Comparison of ENCODE assay signal across 8 mouse cellular contexts in genomic region chr10:80147719-80148601, GRCm38 (mm10). TPM values are rescaled to one million over a fixed set of nuclear protein-coding genes. Genes with fewer than 3 reads are reported as not detected.
DNase-seq lines count a peak whose midpoint lies in the region; ATAC-seq and TF ChIP-seq lines count a peak whose summit lies in the region.

Midn (plus strand) TSS chr10:80148272.

- H3K9me3 ChIP-seq in CH12.LX (replicated peaks; ENCODE audit: low read length), result no peaks in the 10 kb centered on the region
- no peaks in the 10 kb centered on the region for H3K9me3 ChIP-seq in forebrain, embryonic 10.5 days
- no peaks in the 10 kb centered on the region for H3K9me3 ChIP-seq in heart, postnatal 0 days (replicated peaks; ENCODE audit: control insufficient read depth, low read length)
- H3K9me3 ChIP-seq in liver, embryonic 16.5 days (replicated peaks; ENCODE audit: control insufficient read depth, low read length), result no peaks in the 10 kb centered on the region
- H3K9me3 ChIP-seq in neural tube, embryonic 11.5 days (ENCODE audit: control insufficient read depth, low read length), result no peaks in the 10 kb centered on the region

- ATAC-seq in heart, postnatal 0 days (ENCODE audit: insufficient read depth, low read depth), result peak; percentile 37
- peak; percentile 40 for ATAC-seq in liver, embryonic 16.5 days (ENCODE audit: low read depth)
- peak; percentile 27 for ATAC-seq in neural tube, embryonic 11.5 days (ENCODE audit: insufficient read depth, low FRiP score, low TSS enrichment)

- peak; percentile 94 for TF ChIP-seq POLR2A in CH12.LX (IDR thresholded peaks at IDR 0.05; ENCODE audit: low read depth, low read length)
- 0 out of 2 replicates have a peak, but pooled peaks have one; percentile 35 for TF ChIP-seq POLR2A in thymus, adult 2 months (IDR thresholded peaks at IDR 0.05; ENCODE audit: control insufficient read depth, extremely low read depth, insufficient read depth, low read length, poor library complexity)

- no peak for TF ChIP-seq EP300 in CH12.LX (IDR thresholded peaks at IDR 0.05; ENCODE audit: low read length)
- TF ChIP-seq EP300 in heart, postnatal 0 days (IDR thresholded peaks at IDR 0.05; ENCODE audit: low read depth), result peak; percentile 81

- TF ChIP-seq RAD21 in CH12.LX (IDR thresholded peaks at IDR 0.05; ENCODE audit: low read depth, low read length), result no peak

- dilution Hi-C loops in CH12.LX (cut with MboI; ENCODE audit: extremely low pct_ligation_motif_present, extremely low pct_unique_long_range_greater_than_20kb, low sequenced_read_pairs), result no loop called here

- in situ Hi-C loops in CH12.LX (cut with MboI; ENCODE audit: low pct_ligation_motif_present, low pct_unique_long_range_greater_than_20kb, low sequenced_read_pairs), result no loop called here

- H3K4me3 ChIP-seq in CH12.LX (replicated peaks in 1 of 3; ENCODE audit: low read depth in 2 of 3, low read length in 2 of 3, poor library complexity in 1 of 3), result peak within 1 kb of the TSS; percentile 78 to 91 (median 81)
- H3K4me3 ChIP-seq in forebrain, embryonic 10.5 days, result peak within 1 kb of the TSS; percentile 95
- H3K4me3 ChIP-seq in heart, postnatal 0 days (ENCODE audit: low read depth, low read length), result peak within 1 kb of the TSS; percentile 90
- peak within 1 kb of the TSS; percentile 93 for H3K4me3 ChIP-seq in liver, embryonic 16.5 days (ENCODE audit: low read depth, low read length)
- peak within 1 kb of the TSS; percentile 100 for H3K4me3 ChIP-seq in neural tube, embryonic 11.5 days (ENCODE audit: low read depth, low read length)
- H3K4me3 ChIP-seq in thymus, adult 2 months (ENCODE audit: control insufficient read depth, insufficient read depth, low read length), result peak within 1 kb of the TSS; percentile 67

- H3K4me2 ChIP-seq in CH12.LX (ENCODE audit: insufficient read depth, low read depth, poor library complexity, severe bottlenecking), result peak within 1 kb of the TSS; percentile 63
- peak within 1 kb of the TSS; percentile 85 for H3K4me2 ChIP-seq in heart, postnatal 0 days (ENCODE audit: low read depth, low read length)
- H3K4me2 ChIP-seq in liver, embryonic 16.5 days (ENCODE audit: low read depth, low read length), result peak within 1 kb of the TSS; percentile 98
- peak within 1 kb of the TSS; percentile 65 for H3K4me2 ChIP-seq in neural tube, embryonic 11.5 days (ENCODE audit: low read depth)

- peak within 1 kb of the TSS; percentile 59 for H3K27ac ChIP-seq in CH12.LX (ENCODE audit: insufficient read depth, low read depth)
- H3K27ac ChIP-seq in forebrain, embryonic 10.5 days, result peak within 1 kb of the TSS; percentile 99
- peak within 1 kb of the TSS; percentile 99 for H3K27ac ChIP-seq in heart, postnatal 0 days (ENCODE audit: low read depth)
- peak within 1 kb of the TSS; percentile 99 for H3K27ac ChIP-seq in liver, embryonic 16.5 days (ENCODE audit: low read length)
- peak within 1 kb of the TSS; percentile 98 for H3K27ac ChIP-seq in neural tube, embryonic 11.5 days (ENCODE audit: low read depth, low read length)
- H3K27ac ChIP-seq in thymus, adult 2 months (ENCODE audit: control insufficient read depth, insufficient read depth, low read length), result peak within 1 kb of the TSS; percentile 77

- H3K36me3 ChIP-seq in CH12.LX (replicated peaks in 1 of 2; ENCODE audit: control insufficient read depth in 1 of 2, insufficient read depth in 1 of 2, low read length in 1 of 2), result peaks cover 33 to 46% of the 10 kb centered on the region in 2 experiments
- peaks cover 74% of the 10 kb centered on the region for H3K36me3 ChIP-seq in forebrain, embryonic 10.5 days (replicated peaks)
- H3K36me3 ChIP-seq in heart, postnatal 0 days (replicated peaks; ENCODE audit: control insufficient read depth, insufficient read depth, low read length), result peaks cover 47% of the 10 kb centered on the region
- peaks cover 24% of the 10 kb centered on the region for H3K36me3 ChIP-seq in liver, embryonic 16.5 days (ENCODE audit: control insufficient read depth, insufficient read depth)
- H3K36me3 ChIP-seq in neural tube, embryonic 11.5 days (ENCODE audit: control insufficient read depth, insufficient read depth, low read length), result peaks cover 22% of the 10 kb centered on the region
- 0 out of 2 replicates have a peak, but pooled peaks cover 1% of the 10 kb centered on the region for H3K36me3 ChIP-seq in thymus, adult 2 months (ENCODE audit: control insufficient read depth, insufficient read depth, low read length)

- no peaks in the 10 kb centered on the region for H3K27me3 ChIP-seq in CH12.LX (replicated peaks)
- H3K27me3 ChIP-seq in forebrain, embryonic 10.5 days (ENCODE audit: poor library complexity, severe bottlenecking), result no peaks in the 10 kb centered on the region
- H3K27me3 ChIP-seq in heart, postnatal 0 days (ENCODE audit: control insufficient read depth, insufficient read depth, low read length), result no peaks in the 10 kb centered on the region
- H3K27me3 ChIP-seq in liver, embryonic 16.5 days (ENCODE audit: control insufficient read depth, insufficient read depth, low read depth, low read length), result no peaks in the 10 kb centered on the region
- no peaks in the 10 kb centered on the region for H3K27me3 ChIP-seq in neural tube, embryonic 11.5 days (ENCODE audit: control insufficient read depth, insufficient read depth, low read length)
- no peaks in the 10 kb centered on the region for H3K27me3 ChIP-seq in thymus, adult 2 months (ENCODE audit: control insufficient read depth, insufficient read depth, low read length)

- TF ChIP-seq CTCF in CH12.LX (conservative IDR thresholded peaks at IDR 0.05 in 1 of 2, IDR thresholded peaks at IDR 0.05 in 1 of 2; ENCODE audit: low read depth in 2 of 2, low read length in 2 of 2), result peak in 1 of 2 experiments; percentile 64; a peak in 2 of 4 replicates
- peak; percentile 51 for TF ChIP-seq CTCF in heart, postnatal 0 days (IDR thresholded peaks at IDR 0.05; ENCODE audit: low read depth)
- TF ChIP-seq CTCF in thymus, adult 2 months (IDR thresholded peaks at IDR 0.05; ENCODE audit: borderline replicate concordance, control insufficient read depth, extremely low read depth, insufficient read depth, low read length, poor library complexity), result peak; percentile 64

- H3K79me2 ChIP-seq in CH12.LX (replicated peaks; ENCODE audit: control insufficient read depth, extremely low read depth, insufficient read depth, poor library complexity, severe bottlenecking), result peaks cover 19% of the 10 kb centered on the region

- peaks cover 31 to 50% of the 10 kb centered on the region in 2 experiments for H3K4me1 ChIP-seq in CH12.LX (ENCODE audit: control insufficient read depth in 1 of 2, insufficient read depth in 2 of 2)
- H3K4me1 ChIP-seq in forebrain, embryonic 10.5 days, result peaks cover 77% of the 10 kb centered on the region
- peaks cover 46% of the 10 kb centered on the region for H3K4me1 ChIP-seq in heart, postnatal 0 days (ENCODE audit: control insufficient read depth, insufficient read depth)
- H3K4me1 ChIP-seq in liver, embryonic 16.5 days (ENCODE audit: control insufficient read depth, low read depth, low read length), result peaks cover 78% of the 10 kb centered on the region
- H3K4me1 ChIP-seq in neural tube, embryonic 11.5 days (ENCODE audit: control insufficient read depth, insufficient read depth, low read length), result peaks cover 27% of the 10 kb centered on the region
- H3K4me1 ChIP-seq in thymus, adult 2 months (replicated peaks; ENCODE audit: control insufficient read depth, insufficient read depth, low read length), result peaks cover 30% of the 10 kb centered on the region

- peak within 1 kb of the TSS; percentile 64 for H3K9ac ChIP-seq in CH12.LX (ENCODE audit: insufficient read depth, low read depth)
- H3K9ac ChIP-seq in heart, postnatal 0 days (replicated peaks; ENCODE audit: low read depth, low read length), result peak within 1 kb of the TSS; percentile 95
- H3K9ac ChIP-seq in liver, embryonic 16.5 days (ENCODE audit: low read depth, low read length), result peak within 1 kb of the TSS; percentile 88
- peak within 1 kb of the TSS; percentile 100 for H3K9ac ChIP-seq in neural tube, embryonic 11.5 days (ENCODE audit: low read length)

- 1% methylated on average over 40 of the region's 42 CpGs for WGBS in forebrain, embryonic 10.5 days
- under 1% methylated on average over 35 of the region's 42 CpGs for WGBS in heart, postnatal 0 days
- WGBS in liver, embryonic 16.5 days (ENCODE audit: insufficient replicate concordance), result under 1% methylated on average over 38 of the region's 42 CpGs
- WGBS in neural tube, embryonic 11.5 days, result under 1% methylated on average over 36 of the region's 42 CpGs
- WGBS in thymus, adult 2 months, result 1% methylated on average over 41 of the region's 42 CpGs

- no peak for DNase-seq in CH12.LX (ENCODE audit: extremely low read depth)
- DNase-seq in adrenal gland, postnatal 4 days (ENCODE audit: low spot score in 2 of 2), result peak; percentile 78 to 81
- DNase-seq in forebrain, embryonic 10.5 days (ENCODE audit: extremely low spot score, low spot score), result peak; percentile 81
- peak; percentile 84 for DNase-seq in heart, postnatal 0 days (ENCODE audit: low spot score)
- DNase-seq in kidney, postnatal 25 days, result peak; percentile 88 to 95
- DNase-seq in neural tube, embryonic 11.5 days (ENCODE audit: low spot score), result peak; percentile 79
- DNase-seq in thymus, adult 2 months, result peak; percentile 77

TF ChIP-seq in CH12.LX, 34 proteins besides CTCF, POLR2A, EP300 and RAD21 (continues in another document):
- no peak for TF ChIP-seq MAFK (IDR thresholded peaks at IDR 0.05; ENCODE audit: insufficient replicate concordance, low read length)
- TF ChIP-seq JUND (conservative IDR thresholded peaks at IDR 0.05; ENCODE audit: low read depth, low read length), result no peak
- TF ChIP-seq HCFC1 (IDR thresholded peaks at IDR 0.05; ENCODE audit: low read depth, low read length), result no peak
- no peak for TF ChIP-seq TCF12 (IDR thresholded peaks at IDR 0.05; ENCODE audit: low read depth, low read length)
- no peak; the same call in 1 of the 2 replicates for TF ChIP-seq SIN3A (IDR thresholded peaks at IDR 0.05; ENCODE audit: low read length)
- peak; percentile 72; the same call in 1 of the 2 replicates for TF ChIP-seq MAZ (IDR thresholded peaks at IDR 0.05; ENCODE audit: low read depth, low read length)
- TF ChIP-seq ZMIZ1 (IDR thresholded peaks at IDR 0.05; ENCODE audit: low read depth, low read length), result peak; percentile 77; the same call in 1 of the 2 replicates

RNA-seq across cellular contexts. Expression of gene Midn, which starts in this region (rescaled TPM):
- total RNA-seq in CH12.LX (2012; rRNA removed), result 11.6 and 16.2 TPM in 2 replicates
- 3.9 and 4.7 TPM in 2 replicates for total RNA-seq in CH12.LX (2014; rRNA removed)
- 25.2 and 33.2 TPM in 2 replicates for polyA plus RNA-seq in CH12.LX (2012; ENCODE audit: insufficient read length, low read depth)
- 100 to 1,000 TPM; 113 to 124 TPM for total RNA-seq in adrenal gland, postnatal 4 days (2021)
- polyA plus RNA-seq in forebrain, embryonic 10.5 days (2016; fragmentation: Nextera tagmentation; extraction: Ambion mirVana), result 19.1 and 19.8 TPM in 2 replicates
- 100 and 122 TPM in 2 replicates for total RNA-seq in heart, postnatal 0 days (2014; rRNA removed; ENCODE audit: low replicate concordance)
- polyA plus RNA-seq in heart, postnatal 0 days (2015; fragmentation: Nextera tagmentation; extraction: Ambion mirVana), result 12.4 and 15.8 TPM in 2 replicates
- 2.3 and 2.6 TPM in 2 replicates for polyA plus RNA-seq in liver, embryonic 16.5 days (2015; fragmentation: Nextera tagmentation; extraction: Ambion mirVana)
- 70.0 and 78.2 TPM in 2 replicates for polyA plus RNA-seq in neural tube, embryonic 11.5 days (2014; fragmentation: Nextera tagmentation; extraction: Ambion mirVana)
- 342 and 374 TPM in 2 replicates for polyA plus RNA-seq in thymus, adult 2 months (2012; rRNA removed)
